Mouse (Mus musculus): ENCODE measurements at regions not wholly inside any gene's neighbourhood (a gene's known extent, or its start where the extent isn't known, plus 50 kb on each side); places are given as distances from the start of the nearest gene placed in this dataset.

- peak; percentile 69 for DNase-seq
Observed at GRCm38 (mm10) chr14:105779349-105779748, 117.3 kb downstream of the Spry2 start.

GRCm38 (mm10) chr14:105773674-105774073 lies 122.9 kb downstream of the Spry2 start:
- DNase-seq = no peak

GRCm38 (mm10) chr14:105767100-105767499 lies 129.5 kb downstream of the Spry2 start:
- DNase-seq = peak; percentile 18

GRCm38 (mm10) chr14:105752509-105753375 lies 143.9 kb downstream of the Spry2 start:
- DNase-seq = no peak

GRCm38 (mm10) chr14:105751762-105752161 lies 144.9 kb downstream of the Spry2 start:
- DNase-seq = no peak

- no peak for DNase-seq
Observed at GRCm38 (mm10) chr14:105744578-105744977, 152.0 kb downstream of the Spry2 start.

- DNase-seq = peak; percentile 67
Observed at GRCm38 (mm10) chr14:105744125-105744524, 152.5 kb downstream of the Spry2 start.

GRCm38 (mm10) chr14:105740889-105741288 lies 155.7 kb downstream of the Spry2 start:
- peak; percentile 84 for DNase-seq

- no peak for DNase-seq
Observed at GRCm38 (mm10) chr14:105738568-105738967, 158.1 kb downstream of the Spry2 start.

- no peak for DNase-seq
Observed at GRCm38 (mm10) chr14:105736352-105736751, 160.3 kb downstream of the Spry2 start.

GRCm38 (mm10) chr14:105734291-105734690 lies 162.3 kb downstream of the Spry2 start:
- DNase-seq = no peak

- peak; percentile 79 for DNase-seq
Observed at GRCm38 (mm10) chr14:105733013-105733728, 163.4 kb downstream of the Spry2 start.

GRCm38 (mm10) chr14:105732221-105733012 lies 164.2 kb downstream of the Spry2 start:
- DNase-seq = peak; percentile 90

GRCm38 (mm10) chr14:105730786-105731185 lies 165.8 kb downstream of the Spry2 start:
- peak; percentile 46 for DNase-seq

GRCm38 (mm10) chr14:105728841-105729240 lies 167.8 kb downstream of the Spry2 start:
- DNase-seq = no peak

GRCm38 (mm10) chr14:105725741-105726140 lies 170.9 kb downstream of the Spry2 start:
- DNase-seq = no peak

- DNase-seq = peak; percentile 22
Observed at GRCm38 (mm10) chr14:105722923-105723322, 173.7 kb downstream of the Spry2 start.

GRCm38 (mm10) chr14:105721576-105721975 lies 175.0 kb downstream of the Spry2 start:
- DNase-seq = no peak

GRCm38 (mm10) chr14:105720816-105721510 lies 175.7 kb downstream of the Spry2 start:
- DNase-seq = no peak

- no peak for DNase-seq
Observed at GRCm38 (mm10) chr14:105718676-105719441, 177.8 kb downstream of the Spry2 start.

- DNase-seq = no peak
Observed at GRCm38 (mm10) chr14:105717821-105718220, 178.8 kb downstream of the Spry2 start.

GRCm38 (mm10) chr14:105708691-105709090 lies 187.9 kb downstream of the Spry2 start:
- no peak for DNase-seq
